Mouse (Mus musculus) kidney, postnatal 10 days (tissue): ENCODE results near the gene Tmem41b.

Experiments used
- DNase-seq: peaks from one replicate; pipeline ENCODE4 v3.0.0; 2021; ENCODE audit warnings: mixed read lengths

Gene Tmem41b

DNA sequence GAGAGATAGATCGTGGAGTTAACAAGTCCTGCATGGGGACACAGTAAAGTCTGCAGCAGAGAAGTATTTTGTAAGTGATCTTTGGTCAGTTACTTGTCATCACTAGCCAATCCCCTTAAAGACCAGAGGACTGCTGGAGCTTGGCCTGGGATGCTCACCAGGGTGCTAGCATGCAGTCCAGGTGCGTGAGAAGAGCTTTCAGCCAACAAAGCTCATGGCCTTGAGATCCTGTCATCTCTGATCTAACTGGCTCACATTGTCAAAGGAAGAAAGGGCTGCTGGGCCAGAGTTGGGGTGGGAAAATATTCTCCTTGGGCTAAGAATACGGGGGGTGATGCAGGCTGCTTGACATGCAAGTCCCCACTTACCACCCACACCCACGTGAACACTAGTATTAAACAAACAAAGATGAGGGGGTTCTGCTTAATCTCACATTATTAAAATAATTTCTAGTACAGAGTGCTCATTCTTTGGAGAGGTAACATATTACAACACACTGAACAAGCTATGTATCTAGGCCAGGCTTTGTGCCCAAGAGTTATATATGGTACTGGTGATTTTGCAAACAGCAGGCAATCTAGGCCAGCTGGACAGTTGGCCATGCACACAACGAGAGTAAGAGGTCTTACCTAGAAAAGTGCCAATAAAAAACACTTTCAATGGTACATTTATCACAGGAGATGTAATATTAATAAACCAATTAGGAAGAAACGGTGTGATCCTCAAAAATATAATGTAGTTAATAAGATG lies 10.6 kb downstream of the Tmem41b start:
- DNase-seq = no peak

DNA sequence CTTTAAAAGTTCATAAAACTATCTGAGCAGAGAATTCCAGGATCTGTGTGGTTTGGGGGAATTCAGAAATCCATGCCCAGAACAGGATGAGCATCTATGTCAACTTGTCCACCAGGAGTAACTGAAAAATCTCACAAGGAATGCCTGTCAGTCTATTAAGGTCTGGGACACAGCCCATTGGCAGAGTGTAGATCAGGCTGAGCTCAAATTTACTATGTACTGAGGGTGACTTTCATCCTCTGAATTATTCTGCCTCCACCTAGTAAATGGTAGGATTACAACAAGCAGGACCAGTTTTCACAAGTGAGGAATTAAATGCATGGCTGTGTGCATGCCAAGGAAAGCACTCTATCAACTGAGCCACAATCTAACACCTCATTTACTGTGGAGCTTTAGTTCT lies 17.2 kb downstream of the Tmem41b start:
- DNase-seq = no peak

DNA sequence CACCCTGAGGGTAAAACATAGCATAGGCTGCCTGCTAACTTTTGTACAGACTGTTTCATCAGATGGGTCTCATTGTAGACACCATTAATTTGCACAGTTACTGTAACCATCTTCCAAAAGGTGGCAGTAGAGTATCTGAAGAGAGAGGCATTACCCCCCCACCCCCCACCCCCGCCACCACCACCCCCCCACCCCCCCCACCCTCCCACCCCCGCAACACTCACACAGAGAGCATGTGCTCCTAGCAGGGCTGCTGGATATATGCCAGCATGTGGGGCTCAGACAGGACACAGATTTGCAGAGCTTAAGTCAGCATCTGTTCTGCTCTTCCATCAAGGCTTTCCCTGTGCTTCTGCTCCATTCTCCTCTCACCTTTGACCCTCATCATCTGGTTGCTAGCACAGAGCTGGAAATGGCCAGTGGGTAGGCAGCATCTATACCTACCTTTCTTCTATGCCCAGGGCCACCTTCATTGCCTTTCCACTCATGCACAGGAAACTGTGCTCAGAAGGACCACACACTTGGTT lies 17.7 kb downstream of the Tmem41b start:
- DNase-seq = peak; percentile 78

DNA sequence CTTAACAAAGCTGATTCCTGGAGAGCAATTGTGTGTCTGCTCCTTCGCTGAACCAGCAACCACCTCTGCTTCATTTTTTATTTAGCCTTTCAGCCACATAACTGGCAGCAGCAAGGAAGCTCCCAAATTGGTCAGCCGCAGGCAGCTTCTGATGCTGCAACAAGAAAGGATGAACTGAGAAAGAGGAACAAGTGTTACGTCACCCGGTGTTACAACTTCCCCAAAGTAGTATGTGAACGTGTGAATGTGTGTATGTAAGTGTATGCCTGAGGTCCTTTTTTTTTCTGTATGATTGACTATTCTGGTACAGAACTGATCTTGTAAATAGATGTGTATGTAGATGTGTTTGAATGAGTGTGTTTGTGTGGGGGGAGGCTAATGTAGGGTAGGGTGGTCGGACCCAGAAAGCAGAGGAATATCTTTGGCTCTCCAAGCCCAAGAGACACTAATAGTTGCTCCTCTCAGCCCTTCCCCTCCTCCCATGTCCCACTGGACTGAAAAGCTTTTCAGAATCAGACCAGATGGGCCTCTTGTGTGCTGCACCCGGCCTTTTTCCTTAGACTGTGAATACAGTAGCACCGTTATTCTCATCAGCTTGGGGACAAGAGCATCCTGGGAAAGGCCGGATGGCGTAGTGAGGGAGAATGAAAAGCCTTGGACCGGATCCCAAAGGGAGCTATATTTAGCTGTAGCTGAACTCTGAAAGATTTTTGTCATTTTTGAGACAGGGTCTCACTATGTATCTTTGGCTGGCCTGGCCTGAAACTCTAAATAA lies 18.7 kb downstream of the Tmem41b start:
- DNase-seq = peak; percentile 40

DNA sequence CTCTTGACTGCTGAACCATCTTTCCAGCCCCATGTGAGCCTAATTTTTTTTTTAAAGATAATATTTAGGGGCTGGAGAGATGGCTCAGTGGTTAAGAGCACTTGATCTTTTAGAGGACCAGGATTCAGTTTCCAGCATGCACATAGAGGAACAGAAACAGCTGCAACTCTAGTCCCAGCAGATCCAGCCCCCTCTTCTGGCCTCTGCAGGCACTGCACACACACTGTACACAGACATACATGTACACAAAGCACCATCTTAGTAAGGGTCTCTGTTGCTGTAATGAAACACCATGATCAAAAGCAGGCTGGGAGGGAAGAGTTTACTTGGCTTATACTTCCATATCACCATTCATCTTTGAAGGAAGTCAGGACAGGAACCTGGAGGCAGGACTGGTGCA lies 21.1 kb downstream of the Tmem41b start:
- no peak for DNase-seq

DNA sequence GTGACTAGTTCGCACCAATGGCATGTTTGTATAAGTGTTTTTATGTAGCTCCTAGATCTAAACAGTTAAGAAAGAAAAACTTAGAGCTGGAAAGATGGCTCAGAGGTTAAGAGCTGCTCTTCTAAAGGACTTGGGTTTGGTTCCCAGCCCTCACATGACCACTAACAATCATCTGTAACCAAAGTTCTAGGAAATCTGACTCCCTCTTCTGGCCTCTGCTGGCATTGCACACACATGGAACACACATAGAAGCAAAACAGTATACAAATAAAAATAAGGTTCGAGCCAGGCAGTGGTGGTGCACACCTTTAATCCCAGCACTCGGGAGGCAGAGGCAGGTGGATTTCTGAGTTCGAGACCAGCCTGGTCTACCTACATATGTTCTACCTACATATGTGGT lies 23.0 kb downstream of the Tmem41b start:
- no peak for DNase-seq

DNA sequence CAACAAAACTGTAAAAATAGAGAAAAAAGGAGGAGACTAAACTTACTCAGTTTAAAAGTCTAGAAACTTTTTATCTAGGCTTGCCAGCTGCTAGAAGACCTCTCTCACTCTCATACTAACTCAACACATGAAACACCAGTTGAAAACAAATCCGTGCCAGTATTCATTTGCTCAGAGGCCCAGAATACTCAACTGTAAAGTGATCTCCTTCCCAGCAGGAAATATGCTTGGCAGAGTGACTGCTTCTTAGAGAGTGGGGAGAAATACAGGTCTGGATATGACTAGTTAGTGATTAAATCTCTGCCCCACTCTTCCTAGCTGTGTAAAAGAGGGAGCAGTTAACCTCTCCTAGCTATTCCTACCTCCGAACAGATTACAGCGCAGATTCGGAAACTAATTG lies 24.1 kb downstream of the Tmem41b start:
- no peak for DNase-seq

DNA sequence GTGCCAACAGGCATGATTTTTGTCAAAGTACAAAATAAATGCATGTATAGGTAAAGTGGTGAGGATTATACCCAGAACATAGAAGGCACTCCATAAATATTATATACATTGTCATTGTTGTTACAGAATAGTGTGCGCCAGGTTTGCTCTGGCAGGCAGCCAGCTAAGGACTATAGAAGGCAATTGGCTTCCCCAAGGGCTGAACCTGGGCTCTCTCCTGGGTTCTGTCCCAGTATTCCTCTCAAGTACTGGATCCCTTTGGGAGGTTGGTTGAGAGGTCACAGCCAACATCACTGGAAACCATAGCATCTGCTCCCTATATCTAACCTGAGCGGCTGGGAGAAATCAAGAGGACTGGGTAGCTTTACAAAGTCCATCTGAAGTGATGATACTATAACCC lies 25.2 kb downstream of the Tmem41b start:
- peak; percentile 30 for DNase-seq

DNA sequence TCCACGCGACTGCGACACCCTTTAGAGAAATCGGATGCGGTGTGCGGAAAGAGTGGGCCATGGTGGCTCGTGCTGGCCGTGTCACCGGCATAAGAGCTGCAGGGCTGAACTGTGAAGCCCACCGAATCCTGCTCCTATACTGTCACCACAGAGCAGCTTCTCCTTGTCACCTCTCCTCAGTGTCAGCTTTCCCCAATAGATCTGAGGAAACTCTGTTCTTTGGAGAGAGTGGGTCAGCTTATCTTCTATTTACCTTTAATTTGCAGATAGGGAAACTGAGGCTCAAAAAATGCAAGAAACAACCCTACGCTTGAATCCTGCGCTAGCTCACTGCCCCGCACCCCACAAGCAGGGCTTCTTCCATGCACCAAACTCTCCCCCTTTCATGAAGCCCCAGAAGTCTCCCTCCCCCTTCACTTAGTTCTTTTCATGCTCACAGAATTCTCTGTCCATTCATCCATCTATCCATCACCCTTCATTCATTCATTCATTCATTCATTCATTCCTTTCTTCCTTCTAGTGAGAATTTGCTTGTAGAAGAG lies 26.0 kb downstream of the Tmem41b start:
- DNase-seq = no peak

DNA sequence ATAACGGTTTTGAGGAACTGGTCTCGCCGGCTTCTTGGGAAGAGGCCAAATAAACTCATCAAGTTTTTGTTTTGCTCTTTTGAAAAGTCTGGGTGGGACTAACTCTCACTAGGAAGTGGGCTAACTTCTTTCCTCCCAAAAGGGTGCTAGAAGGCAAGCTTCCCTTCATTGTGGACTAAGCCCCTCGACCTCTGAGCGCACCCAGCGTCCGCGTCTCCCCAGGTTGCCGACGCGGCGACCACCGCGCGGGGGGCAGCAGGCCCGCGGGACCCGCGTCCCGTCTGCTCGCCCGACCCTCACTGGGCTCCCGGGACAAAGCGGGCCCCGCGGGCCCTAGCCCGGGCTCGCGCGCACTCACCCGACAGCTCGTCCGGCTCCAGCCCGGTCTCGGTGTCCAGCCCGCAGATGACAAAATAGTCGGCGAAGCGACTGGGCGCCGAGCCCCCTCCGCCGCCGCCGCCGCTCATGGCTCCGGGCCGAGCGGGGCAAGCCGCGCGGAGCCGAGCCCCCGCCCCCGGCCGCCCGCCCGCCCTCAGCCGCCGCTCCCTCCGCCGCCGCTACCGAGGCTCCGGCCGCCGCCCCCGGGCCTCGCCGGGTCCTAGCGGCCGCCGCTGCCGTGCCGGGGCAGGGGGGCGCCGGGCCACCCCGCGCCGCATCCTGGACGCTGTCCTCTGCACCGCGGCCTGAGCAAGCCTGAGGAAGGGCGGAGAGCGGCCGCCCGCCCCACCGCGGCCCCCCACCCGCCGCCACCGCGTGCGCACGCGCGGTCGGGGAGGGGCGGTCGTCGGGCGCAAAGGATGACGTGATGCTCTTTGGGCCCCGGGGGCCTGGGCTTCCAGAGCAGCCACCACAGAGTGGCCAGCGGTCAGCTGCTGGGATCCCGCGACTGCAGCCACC lies 26.8 kb downstream of the Tmem41b start, which contains the start of gene Dennd5a:
Dennd5a (minus strand) TSS at position 755 of the 897 bp plus-strand sequence.
- DNase-seq = peak; percentile 90

DNA sequence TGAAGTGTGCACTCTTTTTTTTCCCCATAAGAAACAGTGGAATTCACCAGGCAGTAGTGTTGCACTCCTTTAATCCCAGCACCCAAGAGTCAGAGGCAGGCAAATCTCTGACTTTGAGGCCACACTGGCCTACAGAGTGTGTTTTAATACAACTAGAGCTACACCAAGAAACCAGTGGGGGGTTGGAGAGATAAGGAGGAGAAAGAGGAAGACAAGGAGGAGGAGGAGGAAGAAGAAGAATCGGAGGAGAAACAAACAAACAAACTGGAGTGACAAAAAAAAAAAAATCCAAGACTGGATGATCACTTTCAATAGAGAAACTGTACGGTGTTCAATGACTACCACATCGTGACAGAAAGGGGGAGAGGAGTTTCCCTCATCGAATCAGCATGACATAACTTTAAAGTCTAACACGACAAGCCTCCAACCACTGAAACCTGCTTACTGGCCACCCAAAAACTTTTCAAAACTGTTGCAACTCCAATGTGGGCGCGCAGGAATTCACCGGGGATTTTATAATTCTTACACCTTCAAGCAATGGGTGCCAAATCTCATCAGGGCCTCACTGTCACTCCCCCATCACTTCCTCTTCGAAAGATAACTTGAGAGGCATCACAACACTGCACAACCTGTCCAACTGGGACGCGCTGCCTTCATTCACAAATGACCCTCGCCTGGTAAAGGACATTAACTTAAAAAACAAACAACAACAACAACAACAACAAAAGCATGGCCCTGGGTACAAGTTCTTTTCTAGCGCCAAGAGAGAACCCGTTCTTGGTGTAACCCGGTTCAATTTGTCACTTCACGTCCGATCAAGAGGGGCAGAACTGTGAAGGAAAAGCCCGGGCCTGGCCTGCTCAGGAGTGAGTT lies 27.6 kb downstream of the Tmem41b start:
- DNase-seq = peak; percentile 15

DNA sequence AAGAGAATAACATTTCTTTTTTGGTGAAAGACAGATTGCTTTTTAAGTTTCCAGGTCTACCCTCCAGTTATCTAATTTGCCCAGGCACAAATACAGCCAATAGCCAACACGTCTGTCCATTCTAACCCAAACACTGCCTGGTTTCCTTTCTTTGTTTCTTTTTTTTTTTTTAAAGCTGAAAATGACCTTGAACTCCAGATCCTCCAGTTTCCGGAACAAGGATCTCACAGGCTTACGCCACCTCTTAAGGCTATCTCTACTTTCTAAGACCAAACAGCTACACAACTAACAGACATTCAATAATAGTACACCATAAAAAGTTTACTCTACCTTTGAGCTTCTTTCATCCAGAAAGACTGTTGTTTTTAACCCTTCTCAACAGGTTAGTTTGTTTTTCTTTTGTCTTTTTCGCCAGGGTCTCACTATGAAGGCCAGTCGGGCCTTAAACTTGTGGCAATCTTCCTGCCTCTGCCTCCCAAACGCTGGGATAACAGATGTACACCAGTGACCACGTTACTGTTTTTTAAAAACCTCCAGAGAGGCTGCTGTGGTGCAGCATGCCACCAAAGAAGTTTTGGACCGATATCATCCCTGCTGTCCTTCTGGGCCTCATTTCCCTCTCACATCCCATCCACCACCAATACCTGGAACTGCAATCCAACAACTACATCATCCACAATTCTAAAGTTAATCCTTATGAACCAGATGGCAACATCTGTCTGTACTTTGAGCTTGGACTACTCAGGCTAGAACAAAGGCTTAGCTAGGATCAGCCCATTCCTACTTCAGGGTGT lies 28.5 kb downstream of the Tmem41b start:
- no peak for DNase-seq

DNA sequence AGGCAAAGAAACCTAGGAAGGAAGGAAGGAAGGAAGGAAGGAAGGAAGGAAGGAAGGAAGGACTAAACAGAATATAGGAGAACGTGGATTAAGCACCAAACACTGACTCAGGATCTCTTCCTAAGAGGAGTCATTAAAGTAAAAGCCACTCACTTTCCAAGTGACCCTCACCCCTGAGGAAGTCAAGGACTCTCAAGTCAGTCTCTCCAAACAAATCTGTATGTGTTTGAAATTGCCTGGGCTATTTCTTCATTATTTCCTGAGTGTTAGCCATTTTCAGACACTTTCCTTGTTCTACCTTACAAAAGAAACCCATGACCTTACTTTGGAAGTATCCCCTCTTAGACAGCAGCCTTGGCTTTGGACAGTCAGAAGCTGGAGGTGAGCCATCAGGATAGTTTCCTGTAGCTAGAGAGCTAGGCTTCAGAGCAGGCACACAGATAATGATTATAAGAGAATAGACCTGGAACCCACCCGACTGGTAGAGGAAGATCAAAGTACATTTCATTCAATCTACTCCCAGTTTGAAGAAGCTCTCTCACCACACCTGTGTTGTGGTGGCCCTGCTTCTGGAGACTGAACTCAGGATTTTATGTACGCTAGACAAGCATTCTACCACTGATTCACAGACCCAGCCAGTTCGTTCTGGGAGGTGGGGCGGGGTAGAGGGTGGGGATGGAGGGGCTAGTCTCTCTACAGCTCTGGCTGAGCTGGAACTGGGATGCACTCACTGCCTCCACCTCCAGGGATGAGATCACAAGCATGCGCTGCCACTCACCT lies 31.9 kb downstream of the Tmem41b start:
- peak; percentile 27 for DNase-seq

DNA sequence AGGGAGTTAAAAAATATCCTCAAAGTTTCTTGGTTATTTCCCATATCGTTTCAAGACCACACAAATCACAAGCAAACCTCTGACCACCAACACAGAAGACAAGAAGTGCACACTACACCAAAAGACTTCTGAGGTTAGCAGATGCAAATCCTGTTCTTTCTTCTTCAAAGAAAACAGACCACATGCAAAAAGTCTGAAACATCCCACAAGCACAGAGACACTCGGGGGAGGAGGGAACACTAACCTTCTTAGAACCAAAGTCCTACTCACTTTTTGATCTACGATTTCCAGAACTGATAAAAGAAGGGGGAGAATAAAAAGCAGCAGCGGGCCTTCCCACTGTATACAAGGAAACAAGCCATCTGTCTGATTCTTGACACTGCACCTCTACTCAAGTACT lies 35.4 kb downstream of the Tmem41b start:
- no peak for DNase-seq

DNA sequence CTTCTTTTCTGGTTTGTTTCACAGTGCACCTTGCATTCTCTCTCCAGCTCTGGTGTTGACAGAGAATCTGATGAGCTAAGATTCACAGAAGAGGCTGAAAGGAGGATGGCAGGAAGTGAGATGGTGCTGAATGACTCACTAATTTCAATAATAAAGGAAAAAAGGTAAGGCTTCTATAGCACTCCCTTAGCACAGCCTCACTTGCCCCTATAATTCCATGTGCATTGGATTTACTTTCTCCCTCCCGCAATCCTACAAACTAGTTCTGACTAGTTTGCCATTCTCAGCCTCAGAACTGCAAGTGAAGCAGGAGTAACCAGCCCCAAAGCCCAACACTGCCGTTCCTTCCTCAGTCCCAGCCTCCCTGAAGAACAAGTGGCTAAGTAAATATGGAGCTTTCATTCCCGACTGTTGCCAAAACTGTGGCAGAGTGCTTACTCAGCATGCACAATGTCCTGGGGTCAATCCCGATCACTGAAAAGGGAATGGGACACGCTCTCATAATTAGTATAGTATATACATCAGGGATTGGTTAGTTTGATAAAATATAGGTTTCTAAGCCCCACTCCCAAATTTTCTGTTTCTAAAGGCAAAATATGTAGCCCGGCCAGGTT lies 42.2 kb downstream of the Tmem41b start:
- peak; percentile 17 for DNase-seq

DNA sequence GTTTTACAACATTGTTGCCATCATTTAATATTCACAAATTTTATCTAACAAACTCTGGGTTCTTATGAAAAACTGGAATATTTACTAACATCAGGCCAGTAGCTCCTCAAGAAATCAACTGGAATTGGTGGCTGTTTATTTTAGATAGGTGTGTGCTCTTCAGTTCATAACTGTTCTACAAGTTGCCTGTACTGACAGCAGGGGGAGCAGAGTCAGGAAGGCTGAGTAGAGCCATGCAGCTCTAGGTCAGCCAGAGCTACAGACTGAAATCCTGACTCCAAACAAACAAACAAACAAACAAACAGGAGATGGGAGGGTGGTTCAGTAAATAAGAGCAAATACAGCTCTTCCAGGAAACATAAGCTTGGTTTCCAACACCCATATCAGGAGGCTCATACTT lies 57.1 kb downstream of the Tmem41b start:
- peak; percentile 17 for DNase-seq

DNA sequence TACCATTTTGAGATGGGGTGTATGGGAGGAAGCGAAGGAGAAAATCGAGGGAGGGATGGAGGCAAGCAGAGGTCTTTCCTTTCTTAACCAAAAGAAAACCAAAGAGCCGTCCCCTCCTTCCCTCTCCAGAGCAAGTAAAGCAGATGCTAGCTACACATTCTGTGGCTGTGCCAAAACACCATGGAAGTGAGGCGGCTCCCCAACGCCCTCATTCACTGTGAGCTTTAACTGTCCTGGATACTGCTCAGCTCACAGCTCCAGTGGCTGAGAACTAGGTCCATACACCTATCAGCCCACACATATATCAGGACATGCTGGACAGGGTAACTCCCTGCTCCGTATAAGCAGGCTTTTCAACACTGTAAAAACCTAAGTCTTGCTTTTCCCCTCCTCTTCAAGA lies 58.4 kb downstream of the Tmem41b start:
- no peak for DNase-seq

DNA sequence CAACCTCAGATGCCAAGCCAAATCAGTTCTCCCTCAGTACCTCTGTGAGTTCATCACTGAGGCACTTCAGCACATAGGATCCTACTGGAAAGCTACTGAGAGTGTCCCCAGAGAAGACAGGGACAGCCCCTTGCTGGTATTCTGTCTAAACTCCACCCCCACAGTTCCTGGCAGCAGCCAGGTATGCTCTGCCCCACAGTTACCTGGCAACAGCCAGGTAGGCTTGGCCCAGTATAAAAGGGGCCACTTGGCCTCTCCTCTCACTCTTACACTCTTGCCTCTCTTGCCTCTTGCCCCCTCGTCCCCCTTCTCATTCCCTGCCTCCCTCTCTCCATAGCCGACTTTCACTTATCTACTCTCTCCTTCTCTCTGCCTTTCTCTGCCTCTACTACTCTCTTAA lies 61.8 kb downstream of the Tmem41b start:
- DNase-seq = no peak

DNA sequence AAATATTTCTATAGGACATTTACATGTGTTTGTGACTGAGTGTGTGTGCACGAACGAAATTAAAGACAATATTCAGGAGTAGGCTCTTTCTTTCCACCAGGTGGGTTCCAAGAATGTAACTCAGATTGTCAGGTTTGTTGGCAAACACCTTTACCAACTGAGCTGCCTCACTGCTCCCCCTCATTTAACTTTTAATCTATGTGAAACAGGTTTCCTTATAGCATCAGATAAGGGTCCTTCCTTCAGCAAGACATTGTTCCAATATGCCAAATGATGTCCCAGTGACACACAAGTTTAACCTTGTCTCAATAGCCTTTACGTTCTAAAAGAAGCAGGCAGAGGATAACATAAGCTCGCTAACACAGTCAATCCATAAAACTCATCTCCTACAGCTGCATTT lies 63.8 kb downstream of the Tmem41b start:
- no peak for DNase-seq
